Mouse (Mus musculus) embryonic fibroblast, embryonic 13.5 days (primary cell): Measurements from ENCODE around the gene Kcnf1.

Experiments
- CTCF ChIP-seq: IDR thresholded peaks from 2 replicates; pipeline ENCODE4 v1.5.1; 2011; ENCODE audit warnings: mild to moderate bottlenecking, control low read depth, low read length, moderate library complexity, borderline replicate concordance; ENCODE audit not compliant: insufficient read depth
- POLR2A ChIP-seq: IDR thresholded peaks from 2 replicates; pipeline ENCODE4 v1.6.1; 2011; ENCODE audit warnings: low read depth, mild to moderate bottlenecking, control low read depth, low read length, moderate library complexity

DNA sequence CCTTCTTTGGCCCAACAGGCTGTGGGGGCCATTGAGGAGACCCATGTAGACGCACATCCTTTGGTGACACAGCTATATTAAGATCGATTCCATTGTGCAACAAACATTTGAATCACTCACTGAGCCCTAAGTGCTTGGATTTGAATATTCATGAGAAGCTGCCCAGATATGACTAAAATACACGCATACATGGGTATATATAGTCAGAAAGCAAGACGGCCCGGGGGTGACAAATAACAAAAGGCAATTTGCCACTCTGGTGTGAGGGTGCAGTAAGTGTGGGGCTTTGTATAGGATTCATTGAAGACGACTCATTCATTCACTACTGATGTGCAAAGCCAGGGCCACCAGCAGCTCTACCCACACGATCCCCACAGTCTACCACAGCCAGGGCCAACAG lies 17.1 kb downstream of the Kcnf1 start:
- TF ChIP-seq POLR2A = no peak
- no peak for TF ChIP-seq CTCF
